Mouse (Mus musculus): ENCODE results near the gene Mab21l3. TPM values are rescaled to one million over a fixed set of nuclear protein-coding genes. Genes with fewer than 3 reads are reported as not detected.

Gene Mab21l3
- total RNA-seq, 4 experiments from 2014 or later, result not detected

- DNase-seq (ENCODE audit: low spot score in 2 of 2), result no peak
Observed at GRCm38 (mm10) chr3:101804331-101804730, 44.4 kb downstream of the Mab21l3 start.

GRCm38 (mm10) chr3:101803764-101804163 lies 45.0 kb downstream of the Mab21l3 start:
- DNase-seq (ENCODE audit: low spot score in 2 of 2), result no peak

GRCm38 (mm10) chr3:101802746-101803145 lies 46.0 kb downstream of the Mab21l3 start:
- no peak for DNase-seq (ENCODE audit: low spot score in 2 of 2)

GRCm38 (mm10) chr3:101800596-101801018 lies 48.2 kb downstream of the Mab21l3 start:
- no peak for DNase-seq (ENCODE audit: low spot score in 2 of 2)

GRCm38 (mm10) chr3:101799852-101800595 lies 48.7 kb downstream of the Mab21l3 start:
- no peak for DNase-seq (ENCODE audit: low spot score in 2 of 2)

GRCm38 (mm10) chr3:101797830-101798709 lies 50.7 kb downstream of the Mab21l3 start:
- DNase-seq (ENCODE audit: low spot score in 2 of 2), result no peak

- no peak for DNase-seq (ENCODE audit: low spot score in 2 of 2)
Observed at GRCm38 (mm10) chr3:101796212-101796611, 52.5 kb downstream of the Mab21l3 start.

GRCm38 (mm10) chr3:101795387-101796039 lies 53.2 kb downstream of the Mab21l3 start:
- no peak for DNase-seq (ENCODE audit: low spot score in 2 of 2)

- DNase-seq (ENCODE audit: low spot score in 2 of 2), result no peak
Observed at GRCm38 (mm10) chr3:101794666-101795065, 54.1 kb downstream of the Mab21l3 start.

GRCm38 (mm10) chr3:101794026-101794425 lies 54.7 kb downstream of the Mab21l3 start:
- no peak for DNase-seq (ENCODE audit: low spot score in 2 of 2)

GRCm38 (mm10) chr3:101792191-101792590 lies 56.6 kb downstream of the Mab21l3 start:
- DNase-seq (ENCODE audit: low spot score in 2 of 2), result no peak

- no peak for DNase-seq (ENCODE audit: low spot score in 2 of 2)
Observed at GRCm38 (mm10) chr3:101784768-101785424, 63.9 kb downstream of the Mab21l3 start.

GRCm38 (mm10) chr3:101783793-101784192 lies 65.0 kb downstream of the Mab21l3 start:
- no peak for DNase-seq (ENCODE audit: low spot score in 2 of 2)

- no peak for DNase-seq (ENCODE audit: low spot score in 2 of 2)
Observed at GRCm38 (mm10) chr3:101780874-101781483, 67.8 kb downstream of the Mab21l3 start.

GRCm38 (mm10) chr3:101778896-101779665 lies 69.7 kb downstream of the Mab21l3 start:
- no peak for DNase-seq (ENCODE audit: low spot score in 2 of 2)

- DNase-seq (ENCODE audit: low spot score in 2 of 2), result no peak
Observed at GRCm38 (mm10) chr3:101775732-101776131, 73.0 kb downstream of the Mab21l3 start.

- no peak for DNase-seq (ENCODE audit: low spot score in 2 of 2)
Observed at GRCm38 (mm10) chr3:101770540-101770939, 78.2 kb downstream of the Mab21l3 start.

- no peak for DNase-seq (ENCODE audit: low spot score in 2 of 2)
Observed at GRCm38 (mm10) chr3:101763566-101763965, 85.2 kb downstream of the Mab21l3 start.

Measured in gastrocnemius, adult 8-10 months (tissue).